Mouse (Mus musculus): Measurements from ENCODE around the gene Skp1a.

GRCm38 (mm10) chr11:52262338-52262737, 30.5 kb downstream of the Skp1a start:
- TF ChIP-seq GATA1 (IDR thresholded peaks at IDR 0.05; ENCODE audit: borderline replicate concordance, low read length) = no peak
- no peak for TF ChIP-seq FLI1 (IDR thresholded peaks at IDR 0.05; ENCODE audit: low read length)

Measured in megakaryocyte, embryonic 14.5 days (primary cell).